Mouse (Mus musculus) small intestine, adult 2 months (tissue): ENCODE measurements around the gene Gramd1c. TPM values are rescaled to one million over a fixed set of nuclear protein-coding genes. Genes with fewer than 3 reads are reported as not detected.

Experiments
- H3K27ac ChIP-seq: fragments of 200-500 bp; 2 replicates; pipeline ENCODE4 v1.5.1; 2012; ENCODE audit warnings: low read depth, low read length, control low read depth, inconsistent platforms; ENCODE audit not compliant: insufficient read depth
- H3K27me3 ChIP-seq: fragments of 200-500 bp; 2 replicates; pipeline ENCODE4 v1.6.1; 2012; ENCODE audit warnings: mild to moderate bottlenecking, moderate library complexity, low read length, inconsistent platforms; ENCODE audit not compliant: control insufficient read depth, insufficient read depth
- H3K36me3 ChIP-seq: fragments of 200-500 bp; 2 replicates; pipeline ENCODE4 v1.6.1; 2012; ENCODE audit warnings: mild to moderate bottlenecking, low read length, control low read depth, inconsistent platforms; ENCODE audit not compliant: control insufficient read depth, insufficient read depth
- H3K4me1 ChIP-seq: fragments of 200-500 bp; 2 replicates; pipeline ENCODE4 v1.6.1; 2012; ENCODE audit warnings: low read length, inconsistent platforms, mixed read lengths; ENCODE audit not compliant: control insufficient read depth, insufficient read depth, insufficient read length
- H3K4me3 ChIP-seq: fragments of 200-500 bp; 2 replicates; pipeline ENCODE4 v1.5.1; 2012; ENCODE audit warnings: low read depth, mild to moderate bottlenecking, control low read depth, inconsistent platforms, low read length, moderate library complexity
- CTCF ChIP-seq: fragments of 200-500 bp; IDR thresholded peaks from 2 replicates; pipeline ENCODE4 v1.5.1; 2012; ENCODE audit warnings: low read depth, mild to moderate bottlenecking, control low read depth, inconsistent platforms, low read length, moderate library complexity, mixed read lengths; ENCODE audit not compliant: insufficient replicate concordance, insufficient read length; ENCODE audit errors: extremely low read depth
- POLR2A ChIP-seq: fragments of 200-500 bp; IDR thresholded peaks from 2 replicates; pipeline ENCODE4 v1.6.1; 2012; ENCODE audit warnings: low read depth, mild to moderate bottlenecking, control low read depth, inconsistent platforms, low read length, moderate library complexity
- WGBS: fragments of 180-500 bp; shearing (Covaris S2); methylation state at CpG from one replicate; pipeline ENCODE4 v1.1.7; 2018; 5-methylcytosine and 5-hydroxymethylcytosine counted together
- polyA plus RNA-seq: library from polyadenylated mRNA; depleted of rRNA; stranded (reverse); fragments of >200 nt; gene quantifications from 2 replicates; pipeline ENCODE4 v1.2.3, GENCODE M21; 2012

Gene Gramd1c
- polyA plus RNA-seq, 1 experiment, result 1.3 TPM

- no peaks in the 10 kb centered on the region for H3K27me3 ChIP-seq
- no peak overlapping the region for H3K4me3 ChIP-seq
- H3K27ac ChIP-seq, result no peak overlapping the region
- TF ChIP-seq POLR2A (no peak), CTCF (no peak)
- H3K4me1 ChIP-seq, result no peaks in the 10 kb centered on the region
- 88% methylated on average over 2 of the region's 2 CpGs for WGBS
- H3K36me3 ChIP-seq, result peaks cover 21% of the 10 kb centered on the region
Observed at GRCm38 (mm10) chr16:43972391-43972790, 90.8 kb downstream of the Gramd1c start.

- H3K27me3 ChIP-seq, result no peaks in the 10 kb centered on the region
- peaks cover 26% of the 10 kb centered on the region for H3K36me3 ChIP-seq
- 57% methylated on average over 9 of the region's 9 CpGs for WGBS
- H3K4me3 ChIP-seq, result no peak overlapping the region
- TF ChIP-seq CTCF, result no peak
- TF ChIP-seq POLR2A, result no peak
- H3K4me1 ChIP-seq, result no peaks in the 10 kb centered on the region
- H3K27ac ChIP-seq, result no peak overlapping the region
Observed at GRCm38 (mm10) chr16:43971741-43972140, 91.4 kb downstream of the Gramd1c start.

- TF ChIP-seq POLR2A, result no peak
- no peak for TF ChIP-seq CTCF
- H3K4me1 ChIP-seq, result no peaks in the 10 kb centered on the region
- H3K27me3 ChIP-seq, result no peaks in the 10 kb centered on the region
- H3K36me3 ChIP-seq, result peaks cover 29% of the 10 kb centered on the region
- no peak overlapping the region for H3K4me3 ChIP-seq
- H3K27ac ChIP-seq, result no peak overlapping the region
- 87% methylated on average over 11 of the region's 11 CpGs for WGBS
Observed at GRCm38 (mm10) chr16:43971189-43971588, 92.0 kb downstream of the Gramd1c start.

GRCm38 (mm10) chr16:43970426-43970825 is 92.7 kb downstream of the Gramd1c start:
- no peak overlapping the region for H3K4me3 ChIP-seq
- WGBS, result 86% methylated on average over 3 of the region's 3 CpGs
- no peaks in the 10 kb centered on the region for H3K4me1 ChIP-seq
- H3K27ac ChIP-seq, result no peak overlapping the region
- no peaks in the 10 kb centered on the region for H3K27me3 ChIP-seq
- TF ChIP-seq CTCF, result no peak
- no peak for TF ChIP-seq POLR2A
- peaks cover 29% of the 10 kb centered on the region for H3K36me3 ChIP-seq

- H3K4me1 ChIP-seq, result no peaks in the 10 kb centered on the region
- WGBS, result 85% methylated on average over 13 of the region's 13 CpGs
- H3K27me3 ChIP-seq, result no peaks in the 10 kb centered on the region
- peaks cover 37% of the 10 kb centered on the region for H3K36me3 ChIP-seq
- H3K4me3 ChIP-seq, result no peak overlapping the region
- no peak for TF ChIP-seq POLR2A
- no peak for TF ChIP-seq CTCF
- H3K27ac ChIP-seq, result no peak overlapping the region; the same call in 1 of the 2 replicates
Observed at GRCm38 (mm10) chr16:43965781-43966389, 97.3 kb downstream of the Gramd1c start.

- Histone ChIP-seq H3K36me3 (peaks cover 28% of the 10 kb centered on the region), H3K4me1 (no peaks in the 10 kb centered on the region), H3K27ac (no peak overlapping the region), H3K27me3 (no peaks in the 10 kb centered on the region), H3K4me3 (no peak overlapping the region)
- 88% methylated on average over 3 of the region's 3 CpGs for WGBS
- TF ChIP-seq POLR2A (no peak), CTCF (no peak)
Observed at GRCm38 (mm10) chr16:43963780-43964179, 99.4 kb downstream of the Gramd1c start.

GRCm38 (mm10) chr16:43963291-43963690 is 99.9 kb downstream of the Gramd1c start:
- H3K27me3 ChIP-seq, result no peaks in the 10 kb centered on the region
- no peak overlapping the region for H3K4me3 ChIP-seq
- TF ChIP-seq CTCF, result no peak
- TF ChIP-seq POLR2A, result no peak
- 91% methylated on average over 9 of the region's 9 CpGs for WGBS
- H3K36me3 ChIP-seq, result peaks cover 25% of the 10 kb centered on the region
- H3K4me1 ChIP-seq, result no peaks in the 10 kb centered on the region
- H3K27ac ChIP-seq, result no peak overlapping the region

GRCm38 (mm10) chr16:43958038-43958437 is 105.1 kb downstream of the Gramd1c start:
- Histone ChIP-seq H3K4me3 (no peak overlapping the region), H3K36me3 (peaks cover 8% of the 10 kb centered on the region), H3K4me1 (no peaks in the 10 kb centered on the region), H3K27me3 (no peaks in the 10 kb centered on the region), H3K27ac (no peak overlapping the region)
- TF ChIP-seq POLR2A (no peak), CTCF (no peak)
- WGBS, result 92% methylated on average over 4 of the region's 4 CpGs
